Mouse (Mus musculus) embryonic facial prominence, embryonic 11.5 days (tissue): ENCODE measurements around the gene Nlk. TPM values are rescaled to one million over a fixed set of nuclear protein-coding genes. Genes with fewer than 3 reads are reported as not detected.

ENCODE experiments used
- ATAC-seq: fragments of 200-750 bp; cut with Nextera tagmentation; replicated peaks from 2 replicates; pipeline ENCODE4 v1.8.0; 2017; ENCODE audit warnings: low read depth; ENCODE audit not compliant: insufficient number of reproducible peaks, low FRiP score, low TSS enrichment
- DNase-seq: peaks from one replicate; pipeline ENCODE4 v3.0.0-alpha.2; 2015; ENCODE audit warnings: low spot score
- H3K27ac ChIP-seq: fragments of 300-500 bp; sonication (generic); replicated peaks from 2 replicates; pipeline ENCODE4 v1.5.1; 2014; ENCODE audit warnings: mild to moderate bottlenecking, low read depth, low read length, control low read depth
- H3K27me3 ChIP-seq: fragments of 300-500 bp; sonication (generic); 2 replicates; pipeline ENCODE4 v1.6.1; 2014; ENCODE audit warnings: mild to moderate bottlenecking, low read length, moderate library complexity, mixed read lengths; ENCODE audit not compliant: control insufficient read depth, insufficient read depth
- H3K36me3 ChIP-seq: fragments of 300-500 bp; sonication (generic); replicated peaks from 2 replicates; pipeline ENCODE4 v1.6.1; 2014; ENCODE audit warnings: low read depth, mild to moderate bottlenecking, low read length, moderate library complexity, mixed read lengths; ENCODE audit not compliant: control insufficient read depth, insufficient read depth
- H3K4me1 ChIP-seq: fragments of 300-500 bp; sonication (generic); 2 replicates; pipeline ENCODE4 v1.6.1; 2014; ENCODE audit warnings: low read length, mixed read lengths; ENCODE audit not compliant: control insufficient read depth, insufficient read depth
- H3K4me2 ChIP-seq: fragments of 300-500 bp; sonication (generic); 2 replicates; pipeline ENCODE4 v1.6.1; 2014; ENCODE audit warnings: low read depth, mild to moderate bottlenecking, control low read depth, low read length, moderate library complexity
- H3K4me3 ChIP-seq: fragments of 300-500 bp; sonication (generic); 2 replicates; pipeline ENCODE4 v1.5.1; 2014; ENCODE audit warnings: low read depth, low read length, control low read depth
- H3K9ac ChIP-seq: fragments of 300-500 bp; sonication (generic); replicated peaks from 2 replicates; pipeline ENCODE4 v1.6.1; 2014; ENCODE audit warnings: mild to moderate bottlenecking, control low read depth, low read length
- H3K9me3 ChIP-seq: fragments of 300-500 bp; sonication (generic); replicated peaks from 2 replicates; pipeline ENCODE4 v1.6.1; 2016; ENCODE audit warnings: mild to moderate bottlenecking, low read length, inconsistent platforms, mixed read lengths; ENCODE audit not compliant: control insufficient read depth
- WGBS: fragments of 180-500 bp; shearing (Covaris S2); extraction: QIAGEN DNeasy Blood & Tissue Kit; methylation state at CpG from one replicate; pipeline ENCODE4 v1.1.7; 2014; 5-methylcytosine and 5-hydroxymethylcytosine counted together
- polyA plus RNA-seq: library from polyadenylated mRNA; unstranded; fragments of >200 nt; fragmentation: Nextera tagmentation; extraction: Ambion mirVana; gene quantifications from 2 replicates; pipeline ENCODE4 v1.2.1, GENCODE M21; 2014

Nlk gene
- polyA plus RNA-seq, 1 experiment from 2014 or later = 22.8 TPM

- Histone ChIP-seq H3K36me3 (no peaks in the 10 kb centered on the region; the same call in 1 of the 2 replicates), H3K9ac (no peak overlapping the region), H3K4me1 (no peaks in the 10 kb centered on the region), H3K4me2 (no peak overlapping the region), H3K9me3 (no peaks in the 10 kb centered on the region), H3K27ac (no peak overlapping the region), H3K4me3 (no peak overlapping the region), H3K27me3 (no peaks in the 10 kb centered on the region)
- no peak for DNase-seq
- ATAC-seq = no peak
- 47% methylated on average over 3 of the region's 3 CpGs for WGBS
Observed at GRCm38 (mm10) chr11:78569806-78570205, 127.4 kb downstream of the Nlk start.

- Histone ChIP-seq H3K4me3 (no peak overlapping the region), H3K27ac (no peak overlapping the region), H3K9me3 (no peaks in the 10 kb centered on the region), H3K4me2 (no peak overlapping the region), H3K9ac (no peak overlapping the region), H3K36me3 (no peaks in the 10 kb centered on the region; the same call in 1 of the 2 replicates), H3K4me1 (no peaks in the 10 kb centered on the region), H3K27me3 (no peaks in the 10 kb centered on the region)
- ATAC-seq (no peak), DNase-seq (no peak)
- WGBS = 91% methylated on average over 10 of the region's 10 CpGs
Observed at GRCm38 (mm10) chr11:78568827-78569226, 128.3 kb downstream of the Nlk start.

- no peaks in the 10 kb centered on the region; the same call in 1 of the 2 replicates for H3K36me3 ChIP-seq
Observed at GRCm38 (mm10) chr11:78567614-78568013, 129.6 kb downstream of the Nlk start.

GRCm38 (mm10) chr11:78566775-78567174, 130.4 kb downstream of the Nlk start:
- Histone ChIP-seq H3K9me3 (no peaks in the 10 kb centered on the region), H3K4me3 (no peak overlapping the region), H3K9ac (no peak overlapping the region), H3K4me2 (no peak overlapping the region), H3K36me3 (no peaks in the 10 kb centered on the region; the same call in 1 of the 2 replicates), H3K27me3 (no peaks in the 10 kb centered on the region), H3K27ac (no peak overlapping the region), H3K4me1 (no peaks in the 10 kb centered on the region)
- DNase-seq (no peak), ATAC-seq (no peak)
- WGBS = 71% methylated on average over 6 of the region's 6 CpGs

More at GRCm38 (mm10) chr11:78567614-78568013, 129.6 kb downstream of the Nlk start:
- Histone ChIP-seq H3K4me1 (no peaks in the 10 kb centered on the region), H3K4me2 (no peak overlapping the region), H3K9ac (no peak overlapping the region), H3K27ac (no peak overlapping the region), H3K9me3 (no peaks in the 10 kb centered on the region), H3K27me3 (no peaks in the 10 kb centered on the region), H3K4me3 (no peak overlapping the region)
- 94% methylated on average over 6 of the region's 6 CpGs for WGBS
- no peak for ATAC-seq
- no peak for DNase-seq

GRCm38 (mm10) chr11:78560447-78560846, 136.7 kb downstream of the Nlk start:
- Histone ChIP-seq H3K4me2 (no peak overlapping the region), H3K9me3 (no peaks in the 10 kb centered on the region), H3K27ac (no peak overlapping the region), H3K4me3 (no peak overlapping the region), H3K9ac (no peak overlapping the region), H3K4me1 (no peaks in the 10 kb centered on the region), H3K27me3 (no peaks in the 10 kb centered on the region), H3K36me3 (no peaks in the 10 kb centered on the region)
- ATAC-seq (0 out of 2 replicates have a peak, but pooled peaks have one; percentile 10), DNase-seq (peak; percentile 84)
- 18% methylated on average over 4 of the region's 4 CpGs for WGBS

GRCm38 (mm10) chr11:78557241-78557640, 139.9 kb downstream of the Nlk start:
- no peaks in the 10 kb centered on the region for H3K27me3 ChIP-seq
- H3K4me2 ChIP-seq = no peak overlapping the region
- no peaks in the 10 kb centered on the region for H3K36me3 ChIP-seq
- 47% methylated on average over 8 of the region's 8 CpGs for WGBS
- no peak for DNase-seq
- no peaks in the 10 kb centered on the region for H3K4me1 ChIP-seq
- no peak for ATAC-seq
- no peaks in the 10 kb centered on the region for H3K9me3 ChIP-seq
- H3K4me3 ChIP-seq = no peak overlapping the region
- H3K27ac ChIP-seq = no peak overlapping the region
- no peak overlapping the region for H3K9ac ChIP-seq

- Histone ChIP-seq H3K4me1 (no peaks in the 10 kb centered on the region), H3K4me2 (no peak overlapping the region), H3K27ac (no peak overlapping the region), H3K36me3 (no peaks in the 10 kb centered on the region), H3K9ac (no peak overlapping the region), H3K4me3 (no peak overlapping the region), H3K27me3 (no peaks in the 10 kb centered on the region), H3K9me3 (no peaks in the 10 kb centered on the region)
- 79% methylated on average over 4 of the region's 4 CpGs for WGBS
- ATAC-seq (no peak), DNase-seq (no peak)
Observed at GRCm38 (mm10) chr11:78556070-78556469, 141.1 kb downstream of the Nlk start.

GRCm38 (mm10) chr11:78555623-78556022, 141.6 kb downstream of the Nlk start:
- ATAC-seq (no peak), DNase-seq (no peak)
- Histone ChIP-seq H3K9me3 (no peaks in the 10 kb centered on the region), H3K4me3 (no peak overlapping the region), H3K9ac (no peak overlapping the region), H3K4me2 (no peak overlapping the region), H3K27ac (no peak overlapping the region), H3K4me1 (no peaks in the 10 kb centered on the region), H3K36me3 (no peaks in the 10 kb centered on the region), H3K27me3 (no peaks in the 10 kb centered on the region)
- 83% methylated on average over 3 of the region's 3 CpGs for WGBS
